Mouse (Mus musculus) kidney, postnatal 4 days (tissue): Measurements from ENCODE around the gene Reg3a.
"Not testable (repeated sequence)": the region's sequence is repeated elsewhere in the genome, so short reads cannot be mapped to it uniquely, and the experiment has no call there.

ENCODE experiments used
- DNase-seq, 2 experiments: peaks; one replicate each; pipeline ENCODE4 v3.0.0; 2021; ENCODE audit warnings: mixed read lengths in 2 of 2

Gene Reg3a

GRCm38 (mm10) chr6:78380409-78380808 is at the start of gene Reg3a:
Reg3a (plus strand) TSS chr6:78380709.
- no peak for DNase-seq

GRCm38 (mm10) chr6:78331919-78332569 is 48.5 kb upstream of the Reg3a start:
- peak in 1 of 2 experiments; percentile 1 for DNase-seq

- no peak for DNase-seq
Observed at GRCm38 (mm10) chr6:78340296-78340695, 40.2 kb upstream of the Reg3a start.

GRCm38 (mm10) chr6:78341689-78342088 is 38.8 kb upstream of the Reg3a start:
- DNase-seq: no peak

- DNase-seq: no peak
Observed at GRCm38 (mm10) chr6:78361971-78362563, 18.4 kb upstream of the Reg3a start.

- no peak for DNase-seq
Observed at GRCm38 (mm10) chr6:78370357-78370756, 10.2 kb upstream of the Reg3a start, which contains the start of gene Reg3b. Reg3b (plus strand) TSS chr6:78370657.

GRCm38 (mm10) chr6:78378765-78379164 is 1.7 kb upstream of the Reg3a start, which contains the start of gene Reg3d:
Reg3d (minus strand) TSS chr6:78378865.
- no peak for DNase-seq

- DNase-seq: no peak
Observed at GRCm38 (mm10) chr6:78385609-78386008, 5.1 kb downstream of the Reg3a start.

GRCm38 (mm10) chr6:78395323-78395722 is 14.8 kb downstream of the Reg3a start, which contains the start of gene Reg2:
Reg2 (plus strand) TSS chr6:78395623.
- DNase-seq: not testable (repeated sequence)

GRCm38 (mm10) chr6:78422411-78422810 is 41.9 kb downstream of the Reg3a start, which contains the start of gene Reg1:
Reg1 (plus strand) TSS chr6:78422711.
- DNase-seq: not testable (repeated sequence)

GRCm38 (mm10) chr6:78425497-78425896 is 45.0 kb downstream of the Reg3a start:
- no peak for DNase-seq
